Mouse (Mus musculus): ENCODE results near the gene Gkn1. TPM values are rescaled to one million over a fixed set of nuclear protein-coding genes. Genes with fewer than 3 reads are reported as not detected.

Gene Gkn1
- not detected in 2 replicates for total RNA-seq (2017)

DNA sequence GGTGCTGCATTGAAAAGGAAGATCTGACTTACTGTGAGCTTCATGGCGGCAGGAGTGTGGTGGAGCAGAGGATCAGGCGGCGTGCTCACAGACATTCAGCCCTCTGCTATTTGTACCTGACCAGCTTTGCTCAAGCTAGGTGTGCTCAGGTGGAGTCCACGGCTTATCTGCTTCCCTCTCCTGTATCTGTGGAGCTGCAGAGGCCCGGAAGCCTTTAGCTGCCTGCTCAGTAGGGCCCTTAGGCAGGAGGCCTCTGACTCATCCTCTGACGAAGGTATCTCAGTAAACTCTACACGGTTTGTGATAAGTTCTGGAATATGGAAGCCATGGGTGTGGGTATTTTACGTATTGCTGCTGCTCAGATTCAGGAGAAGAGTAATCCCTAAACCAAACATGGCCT, at the start of gene Gkn1:
Gkn1 (minus strand) TSS at position 114 of the 400 bp plus-strand sequence.
- no peak for ATAC-seq (replicated peaks; ENCODE audit: low read depth, poor library complexity, severe bottlenecking)

DNA sequence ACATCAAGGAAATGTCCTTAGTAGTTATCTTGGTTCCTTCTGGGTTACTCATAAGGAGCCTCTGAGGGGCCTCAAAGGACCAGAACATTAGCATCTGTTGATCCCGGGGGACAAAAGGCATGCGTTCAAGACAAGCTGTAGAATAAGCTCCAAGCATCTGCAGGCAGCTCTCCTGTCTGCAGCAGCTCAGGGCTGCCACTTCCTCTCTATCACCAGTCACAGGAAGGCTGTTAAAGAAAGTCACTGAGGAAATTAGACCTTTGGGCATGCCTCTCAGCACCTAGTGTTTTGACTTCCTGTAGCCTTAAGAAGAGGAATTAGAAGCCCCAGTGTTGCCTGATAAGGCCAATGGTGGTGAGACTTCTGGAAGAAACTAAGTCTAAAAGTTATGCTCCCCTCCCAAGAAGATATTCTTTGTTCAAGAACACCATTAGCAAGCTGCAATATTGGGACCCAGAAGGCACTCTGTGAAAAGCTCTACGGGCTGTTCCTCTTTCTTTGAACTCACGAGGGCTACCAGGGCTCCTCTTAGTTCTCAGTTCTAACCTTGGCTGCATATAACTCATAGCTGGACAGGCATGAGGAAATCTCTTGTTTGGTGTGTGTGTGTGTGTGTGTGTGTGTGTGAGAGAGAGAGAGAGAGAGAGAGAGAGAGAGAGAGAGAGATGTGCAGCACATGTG, 49.3 kb upstream of the Gkn1 start:
- ATAC-seq (replicated peaks; ENCODE audit: low read depth, poor library complexity, severe bottlenecking): peak; percentile 73

DNA sequence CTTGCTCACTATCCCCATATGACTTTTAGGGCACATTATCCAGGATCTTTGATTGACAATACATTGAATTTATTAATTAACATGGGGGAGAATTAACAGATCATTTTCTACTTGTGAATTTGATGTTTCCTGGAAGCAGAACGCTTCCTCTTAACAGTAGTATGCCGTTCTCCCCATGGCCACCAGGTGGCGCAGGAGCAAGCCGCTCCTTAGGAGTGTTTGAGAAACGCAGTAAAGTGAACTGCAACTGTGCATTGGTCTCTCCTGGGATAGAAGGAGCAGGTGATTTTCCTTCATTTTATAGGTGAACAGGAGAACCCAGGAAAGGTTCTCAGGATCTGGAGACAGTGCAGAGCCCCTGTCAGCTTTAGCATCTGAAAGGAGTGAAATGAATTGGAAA, 48.4 kb upstream of the Gkn1 start:
- ATAC-seq (replicated peaks; ENCODE audit: low read depth, poor library complexity, severe bottlenecking): peak; percentile 76

DNA sequence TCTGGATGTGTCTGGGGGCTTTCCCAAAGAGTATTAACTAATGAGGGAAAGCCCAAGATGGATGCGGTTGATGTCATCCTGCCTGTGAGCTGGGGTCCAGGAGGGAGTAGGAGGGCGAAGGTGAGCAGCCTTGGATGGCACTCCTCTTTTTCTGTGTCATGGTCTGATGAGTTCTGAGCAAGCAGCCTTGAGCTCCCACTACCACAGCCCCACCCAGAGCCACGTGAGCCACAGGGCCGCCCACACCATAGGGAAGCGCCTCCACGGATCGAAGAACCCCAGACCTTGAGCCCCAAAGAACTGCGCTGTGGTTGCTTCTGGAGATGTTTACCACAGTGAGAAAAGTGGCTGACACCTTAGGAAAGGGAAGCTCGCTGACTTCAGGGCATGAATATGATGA, 44.0 kb upstream of the Gkn1 start:
- ATAC-seq (replicated peaks; ENCODE audit: low read depth, poor library complexity, severe bottlenecking): no peak

DNA sequence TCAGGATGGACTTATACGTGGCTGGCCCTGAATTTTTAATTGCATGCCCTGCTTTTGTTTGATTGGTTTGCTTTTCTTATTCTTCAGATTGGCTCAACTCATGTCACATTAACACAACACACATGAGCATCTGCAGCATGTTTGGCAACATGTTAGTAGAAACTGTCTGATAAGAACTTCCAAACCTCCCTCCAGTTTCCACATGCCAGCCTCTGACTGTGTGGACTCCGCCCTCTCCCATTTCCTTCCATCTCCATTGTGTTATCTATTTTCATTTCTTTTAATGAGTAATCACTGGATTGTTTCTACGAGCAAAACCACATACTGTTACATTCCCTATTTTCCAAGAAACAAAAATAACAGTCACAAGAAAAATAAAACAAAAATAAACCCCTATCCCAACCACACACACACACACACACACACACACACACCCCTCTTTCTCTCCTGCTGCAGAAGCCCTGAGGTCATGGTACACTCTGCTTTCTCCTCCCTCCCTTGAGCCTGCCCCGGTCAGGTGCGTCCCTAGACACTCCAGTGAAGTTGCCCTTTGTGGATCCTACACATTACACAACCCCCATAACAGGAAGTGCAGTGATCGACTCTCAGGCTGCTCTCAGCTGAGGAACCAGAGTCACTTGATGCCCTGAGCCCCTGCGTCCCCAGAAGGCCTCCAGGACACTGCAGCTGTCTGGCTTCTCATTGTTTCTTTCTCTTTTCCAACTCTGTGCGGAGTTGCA, 42.9 kb upstream of the Gkn1 start:
- ATAC-seq (replicated peaks; ENCODE audit: low read depth, poor library complexity, severe bottlenecking): peak; percentile 76

DNA sequence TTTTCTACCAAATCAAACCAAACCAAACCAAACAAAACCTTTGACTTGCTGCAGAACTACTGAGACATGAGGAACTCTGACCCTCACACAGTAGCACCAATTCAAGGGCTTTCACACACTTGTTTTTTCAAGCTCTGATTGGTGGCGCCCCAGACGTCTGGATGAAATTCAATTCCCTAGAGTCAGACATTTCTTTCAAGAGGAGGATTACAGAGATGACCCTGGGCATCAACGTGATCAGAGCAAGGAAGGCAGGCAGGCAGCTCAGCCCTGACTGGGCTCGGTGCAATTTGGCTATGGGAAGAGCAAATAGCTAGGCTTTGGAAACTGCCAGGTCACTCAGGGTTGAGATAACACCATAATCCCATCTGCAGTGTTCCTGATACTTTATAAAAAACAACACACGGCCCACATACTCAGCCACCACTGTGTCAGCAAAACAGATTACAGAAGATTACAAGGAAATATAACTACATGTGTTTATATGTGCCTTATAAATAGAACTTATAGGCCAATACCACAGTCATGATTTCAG, 38.8 kb upstream of the Gkn1 start:
- no peak for ATAC-seq (replicated peaks; ENCODE audit: low read depth, poor library complexity, severe bottlenecking)

DNA sequence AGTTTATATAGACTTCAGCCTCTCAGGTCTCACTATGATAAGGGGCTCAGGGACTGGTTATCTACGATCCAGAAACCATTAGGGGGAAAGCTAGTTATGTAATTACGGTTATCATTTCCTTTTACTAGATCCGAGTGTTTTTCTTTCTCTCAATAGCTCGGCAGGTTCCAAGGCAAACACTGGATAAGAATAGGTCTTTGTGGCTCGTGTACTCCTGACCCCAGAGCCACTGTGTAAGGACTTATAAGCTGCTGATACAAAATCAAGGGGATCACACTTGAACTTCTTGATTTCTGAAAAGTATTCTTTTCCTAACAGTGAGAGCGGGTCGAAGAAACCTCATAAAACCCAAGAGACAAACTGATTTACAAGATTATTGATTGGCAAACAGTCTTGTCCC, 38.1 kb upstream of the Gkn1 start, which contains the start of gene Gkn3:
Gkn3 (minus strand) TSS at position 59 of the 400 bp plus-strand sequence.
- ATAC-seq (replicated peaks; ENCODE audit: low read depth, poor library complexity, severe bottlenecking): no peak

DNA sequence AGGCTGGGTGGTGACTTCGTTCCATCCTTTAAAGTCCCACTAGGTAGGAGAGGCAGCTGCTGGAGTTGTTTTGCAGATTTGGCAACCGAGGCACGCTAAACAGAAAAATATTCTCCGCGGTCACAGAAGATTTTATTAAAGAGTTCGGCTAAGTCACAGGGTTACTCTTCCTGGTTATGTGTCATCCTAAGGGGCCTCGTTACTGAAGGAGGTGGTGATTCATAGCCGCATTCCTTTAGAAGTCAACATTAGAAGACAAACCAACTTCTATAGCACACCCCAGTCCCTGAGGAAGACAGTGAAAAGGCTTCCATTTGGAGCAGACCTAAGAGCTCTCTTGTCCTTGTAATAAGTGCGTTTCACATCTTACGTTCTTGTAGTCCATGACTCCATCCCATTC, 35.9 kb upstream of the Gkn1 start:
- ATAC-seq (replicated peaks; ENCODE audit: low read depth, poor library complexity, severe bottlenecking): no peak

DNA sequence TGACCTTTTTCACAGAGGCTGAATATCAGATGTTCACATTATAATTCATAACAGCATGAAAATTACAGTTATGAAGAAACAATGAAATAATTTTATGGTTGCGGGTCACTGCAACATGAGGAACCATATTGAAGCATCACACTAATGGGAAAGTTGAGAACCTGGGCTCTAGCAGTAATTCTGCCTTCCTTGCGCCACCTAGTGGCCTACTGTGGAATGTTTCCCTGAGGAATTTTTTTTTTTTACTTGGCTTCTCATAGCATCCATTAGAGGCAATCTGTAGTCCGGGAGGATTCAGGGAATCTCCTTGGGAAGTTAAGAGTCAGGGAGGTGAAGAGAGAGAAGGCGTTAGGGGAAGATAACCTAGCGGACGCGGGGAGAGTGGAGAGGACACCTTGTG, 35.5 kb upstream of the Gkn1 start:
- 0 out of 2 replicates have a peak, but pooled peaks have one; percentile 52 for ATAC-seq (replicated peaks; ENCODE audit: low read depth, poor library complexity, severe bottlenecking)

DNA sequence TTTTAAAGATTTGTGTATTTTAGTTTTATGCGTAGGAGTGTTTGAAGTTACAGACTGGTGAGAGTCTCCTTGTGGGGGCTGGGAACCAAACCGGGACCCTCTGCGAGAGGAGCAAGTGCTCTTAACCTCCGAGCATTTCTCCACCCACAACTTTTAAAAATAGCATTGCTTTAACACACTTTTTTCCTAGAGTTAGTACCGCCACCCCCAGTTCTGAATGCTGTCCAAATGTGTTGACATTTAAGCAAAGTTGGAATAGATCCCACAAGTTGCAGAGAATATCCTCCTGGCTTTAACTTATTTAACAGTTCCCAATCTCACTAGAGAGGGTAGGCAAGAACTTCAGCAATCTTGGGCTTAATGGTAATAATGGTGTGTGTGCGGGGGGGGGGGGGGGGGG, 34.0 kb upstream of the Gkn1 start:
- no peak for ATAC-seq (replicated peaks; ENCODE audit: low read depth, poor library complexity, severe bottlenecking)

DNA sequence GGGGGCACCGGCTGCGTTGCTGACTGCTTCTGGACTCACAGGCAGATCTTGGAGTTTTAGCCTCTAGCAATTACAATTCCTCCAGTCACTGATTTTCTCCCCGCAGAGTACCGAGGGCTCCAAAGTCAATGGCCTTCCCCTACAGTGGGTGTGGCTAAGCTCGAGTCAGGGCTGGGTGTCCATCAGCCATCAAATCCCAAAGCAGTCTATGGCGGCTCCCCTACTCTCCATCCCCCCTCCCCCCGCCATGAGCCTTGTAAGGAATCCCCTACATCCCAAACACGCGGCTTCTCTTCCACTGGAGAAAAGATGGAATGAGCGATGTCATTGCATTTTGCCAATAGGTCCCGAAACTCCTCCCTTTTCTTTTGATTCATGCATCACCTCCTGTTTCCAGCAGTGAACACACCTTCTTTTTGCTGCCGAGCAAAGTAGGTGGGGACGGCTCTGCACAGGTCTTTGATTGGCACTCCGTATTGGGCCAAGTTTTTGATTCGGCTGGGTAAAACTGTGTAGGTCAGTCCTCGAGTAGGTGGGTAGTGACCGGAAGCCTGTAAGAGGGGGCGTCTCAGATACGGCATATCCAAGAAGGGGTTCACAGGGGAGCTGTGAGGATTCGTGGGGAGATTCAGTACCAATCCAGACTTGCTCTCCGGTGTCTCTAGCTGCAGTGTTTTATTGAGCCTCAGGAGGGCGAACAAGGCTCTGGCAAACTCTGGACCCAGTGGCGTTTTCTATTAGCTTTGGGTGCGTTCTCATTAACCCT, 33.4 kb upstream of the Gkn1 start:
- ATAC-seq (replicated peaks; ENCODE audit: low read depth, poor library complexity, severe bottlenecking): 0 out of 2 replicates have a peak, but pooled peaks have one; percentile 52

DNA sequence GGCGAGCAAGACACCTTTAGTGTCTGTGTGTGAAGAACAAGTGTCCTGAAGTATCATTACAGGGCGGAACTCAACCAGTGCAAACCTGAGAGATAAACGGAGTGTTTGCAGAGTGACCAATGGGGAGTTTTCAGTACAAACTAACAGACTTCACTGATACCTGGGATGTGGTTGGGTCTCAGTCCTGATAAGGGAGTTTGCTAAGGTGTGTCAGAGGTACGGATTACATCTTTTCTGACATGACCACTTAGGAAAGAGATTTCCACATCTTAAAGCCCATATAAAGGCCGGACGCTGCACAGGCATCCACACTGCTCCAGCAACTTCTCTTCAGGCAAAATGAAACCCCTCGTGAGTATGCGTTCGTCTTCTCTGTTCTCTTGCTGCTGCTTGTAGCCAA, 22.3 kb upstream of the Gkn1 start, which contains the start of gene Gkn2:
Gkn2 (plus strand) TSS at position 301 of the 400 bp plus-strand sequence.
- no peak for ATAC-seq (replicated peaks; ENCODE audit: low read depth, poor library complexity, severe bottlenecking)

DNA sequence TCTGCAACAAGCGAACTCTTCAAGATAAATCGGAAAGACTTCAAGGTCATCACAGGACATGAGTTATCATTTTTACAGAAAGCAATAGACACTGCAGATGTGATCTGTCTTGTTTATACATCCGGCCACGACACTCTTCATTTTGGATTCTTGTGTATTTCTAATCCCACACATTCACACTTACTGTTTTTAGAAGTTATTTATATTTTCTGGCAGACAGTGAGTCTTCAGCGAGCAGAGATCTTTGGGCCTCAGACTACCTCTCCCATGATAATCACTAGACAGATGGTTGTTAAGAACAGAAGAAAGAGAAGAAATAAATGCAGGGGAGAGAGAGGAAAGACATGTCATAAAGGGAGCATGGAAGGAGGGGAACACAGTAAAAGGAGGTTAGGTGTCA, 18.5 kb upstream of the Gkn1 start:
- no peak for ATAC-seq (replicated peaks; ENCODE audit: low read depth, poor library complexity, severe bottlenecking)

DNA sequence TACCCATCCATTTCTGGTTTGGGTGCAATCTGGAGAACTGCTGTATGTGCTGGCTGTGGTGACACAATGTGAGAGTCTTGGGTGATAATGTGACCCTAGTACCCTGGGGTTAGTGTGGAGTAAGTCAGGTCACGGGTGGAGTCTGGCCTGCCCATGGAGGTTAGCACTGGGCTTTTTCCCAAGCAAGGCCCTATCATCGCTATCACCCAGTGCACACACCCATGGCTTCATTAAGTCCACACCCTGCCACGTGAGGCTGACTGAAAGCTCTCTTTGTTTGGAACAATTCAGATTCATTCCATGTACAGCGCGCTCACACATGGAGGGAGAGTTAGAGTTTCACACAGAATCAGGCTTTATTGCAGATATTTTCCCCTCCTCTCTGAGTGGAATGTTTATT, 3.7 kb upstream of the Gkn1 start:
- ATAC-seq (replicated peaks; ENCODE audit: low read depth, poor library complexity, severe bottlenecking): no peak

DNA sequence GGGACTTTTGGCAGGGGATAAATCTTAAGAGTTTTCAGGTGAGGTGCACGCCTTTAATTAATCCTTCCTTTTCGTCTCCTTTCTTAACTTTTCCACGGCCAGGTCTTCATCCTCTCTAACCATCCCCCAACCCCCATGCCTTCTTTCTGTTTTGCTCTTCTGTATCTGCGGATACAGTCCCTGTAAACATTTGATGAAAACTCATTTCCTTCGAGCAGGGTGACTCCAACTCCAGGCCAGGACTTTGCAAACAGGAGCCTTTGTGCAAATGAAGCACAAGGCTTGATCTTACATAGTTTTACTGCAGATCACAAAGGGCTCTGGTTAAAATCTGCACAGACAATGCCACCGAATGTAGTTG, 14.8 kb downstream of the Gkn1 start:
- ATAC-seq (replicated peaks; ENCODE audit: low read depth, poor library complexity, severe bottlenecking): no peak

DNA sequence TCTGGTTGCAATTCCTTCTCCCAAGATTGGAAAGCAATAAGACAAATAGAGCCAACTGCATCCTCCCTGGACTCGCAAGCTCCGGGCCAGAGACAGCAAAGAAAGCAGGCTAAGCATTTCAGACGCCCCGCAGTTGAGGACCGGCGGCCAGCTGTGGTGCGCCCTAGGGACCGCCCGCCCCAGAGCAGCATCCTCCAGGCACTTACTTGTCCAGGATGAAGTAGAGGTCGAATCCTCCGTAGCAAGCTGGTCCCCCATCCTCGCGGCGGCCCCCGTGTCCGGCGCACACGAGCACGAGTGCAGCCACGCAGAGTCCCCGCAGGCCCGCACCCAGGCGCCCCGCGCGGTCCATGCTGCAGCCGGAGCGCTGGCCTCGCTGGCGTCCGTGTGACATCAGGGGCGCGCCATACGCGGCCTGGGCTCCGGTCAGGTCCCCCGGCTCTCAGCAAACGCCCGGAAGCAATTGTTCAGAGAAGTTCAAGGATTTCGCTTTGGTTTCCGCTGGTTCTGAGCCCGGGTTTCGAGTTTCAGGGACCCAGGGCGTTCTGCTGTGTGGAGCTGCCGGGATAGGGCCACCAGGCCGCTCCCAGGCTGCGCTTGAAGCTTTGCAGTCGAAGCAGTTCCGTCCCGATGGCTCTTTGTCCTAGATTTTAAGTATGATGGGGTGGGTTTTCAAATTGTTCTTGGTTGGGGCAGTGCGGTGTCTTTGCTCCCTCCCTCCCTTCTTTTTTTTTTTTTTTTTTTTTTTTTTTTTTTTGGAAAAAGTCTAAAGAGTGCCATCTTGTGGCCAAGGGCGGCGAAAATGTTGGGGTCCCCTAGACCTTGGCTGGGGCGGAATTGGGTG, 15.4 kb downstream of the Gkn1 start, which contains the start of gene Antxr1:
Antxr1 (minus strand) TSS at position 731 of the 844 bp plus-strand sequence.
- ATAC-seq (replicated peaks; ENCODE audit: low read depth, poor library complexity, severe bottlenecking): peak; percentile 39; the same call in 1 of the 2 replicates

DNA sequence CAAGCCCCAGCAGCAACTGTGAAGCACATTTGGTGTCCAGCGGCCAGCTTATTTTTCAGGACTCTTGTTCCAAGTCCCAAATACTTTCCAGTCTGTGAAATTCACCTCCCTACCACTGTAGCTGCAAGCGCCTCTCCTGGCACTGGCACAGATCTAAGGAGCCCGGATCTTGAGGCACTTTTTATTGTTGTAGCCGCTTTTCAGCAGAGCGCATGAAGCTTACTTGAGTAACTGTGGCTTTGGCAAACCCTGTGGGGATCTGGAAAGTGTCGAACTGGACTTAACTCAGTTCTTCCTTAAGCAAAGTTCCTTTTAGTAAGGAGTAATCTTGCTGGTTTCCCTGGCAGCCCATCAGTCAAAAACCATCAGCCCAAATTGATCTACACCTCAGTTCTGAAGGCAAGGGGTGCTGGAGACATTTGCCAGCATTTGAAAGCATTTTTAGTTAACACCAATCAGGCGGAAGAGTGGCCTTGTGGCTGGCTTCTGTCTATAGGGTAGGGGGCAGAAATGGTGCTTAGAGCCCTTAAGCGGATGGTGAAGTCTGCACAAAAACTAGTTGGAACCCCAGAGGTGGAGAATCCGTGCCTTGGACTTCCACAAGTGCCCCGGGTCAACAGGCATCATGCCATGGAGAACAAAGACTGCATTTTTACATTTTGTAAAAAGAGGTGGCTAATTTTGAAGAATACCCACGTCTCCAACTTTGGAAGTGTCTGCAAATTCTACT, 16.2 kb downstream of the Gkn1 start:
- no peak for ATAC-seq (replicated peaks; ENCODE audit: low read depth, poor library complexity, severe bottlenecking)

DNA sequence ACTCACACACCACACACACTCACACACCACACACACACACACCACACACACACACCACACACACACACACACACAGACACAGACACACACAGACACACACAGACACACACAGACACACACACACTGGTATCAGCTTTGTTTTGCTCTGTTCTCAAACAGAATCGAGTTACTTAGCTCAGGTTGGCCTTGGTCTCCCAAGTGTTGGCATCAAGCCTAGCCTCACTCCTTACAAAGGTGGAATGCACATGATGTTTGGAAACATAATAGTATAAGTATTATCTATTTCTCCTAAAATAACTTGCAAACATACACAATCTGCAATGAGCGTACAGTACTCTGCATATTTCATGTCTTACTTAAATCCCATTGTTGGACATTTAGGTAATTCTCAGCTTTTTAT, 18.4 kb downstream of the Gkn1 start:
- no peak for ATAC-seq (replicated peaks; ENCODE audit: low read depth, poor library complexity, severe bottlenecking)
